Mouse (Mus musculus) heart, embryonic 12.5 days (tissue): ENCODE measurements at regions not wholly inside any gene's neighbourhood (a gene's known extent, or its start where the extent isn't known, plus 50 kb on each side); places are given as distances from the start of the nearest gene placed in this dataset.
A peak's percentile ranks its signal among the peaks of the same experiment; 100 is the strongest.

ENCODE experiments used
- ATAC-seq: fragments of 200-750 bp; cut with Nextera tagmentation; 2 replicates; pipeline ENCODE4 v1.8.0; 2017; ENCODE audit warnings: moderate TSS enrichment, moderate library complexity; ENCODE audit not compliant: insufficient number of reproducible peaks, low FRiP score
- H3K27ac ChIP-seq: fragments of 300-500 bp; sonication (generic); 2 replicates; pipeline ENCODE4 v1.5.1; 2016; ENCODE audit warnings: mild to moderate bottlenecking, moderate library complexity; ENCODE audit not compliant: poor library complexity, severe bottlenecking
- H3K27me3 ChIP-seq: fragments of 300-500 bp; sonication (generic); replicated peaks from 2 replicates; pipeline ENCODE4 v1.6.1; 2016; ENCODE audit warnings: mild to moderate bottlenecking, moderate library complexity
- H3K36me3 ChIP-seq: fragments of 300-500 bp; sonication (generic); 2 replicates; pipeline ENCODE4 v1.6.1; 2016; ENCODE audit warnings: mild to moderate bottlenecking, moderate library complexity
- H3K4me1 ChIP-seq: fragments of 300-500 bp; sonication (generic); replicated peaks from 2 replicates; pipeline ENCODE4 v1.6.1; 2016; ENCODE audit warnings: mild to moderate bottlenecking
- H3K4me2 ChIP-seq: fragments of 300-500 bp; sonication (generic); 2 replicates; pipeline ENCODE4 v1.6.1; 2016; ENCODE audit warnings: mild to moderate bottlenecking, moderate library complexity
- H3K4me3 ChIP-seq: fragments of 300-500 bp; sonication (generic); 2 replicates; pipeline ENCODE4 v1.5.1; 2016; ENCODE audit warnings: mild to moderate bottlenecking
- H3K9ac ChIP-seq: fragments of 300-500 bp; sonication (generic); 2 replicates; pipeline ENCODE4 v1.6.1; 2016; ENCODE audit warnings: mild to moderate bottlenecking, moderate library complexity
- H3K9me3 ChIP-seq: fragments of 300-500 bp; sonication (generic); replicated peaks from 2 replicates; pipeline ENCODE4 v1.6.1; 2016; ENCODE audit warnings: mild to moderate bottlenecking, moderate library complexity
- WGBS: fragments of 180-500 bp; shearing (Covaris S2); methylation state at CpG from one replicate; pipeline ENCODE4 v1.1.7; 2016; 5-methylcytosine and 5-hydroxymethylcytosine counted together

- Histone ChIP-seq H3K36me3 (no peaks in the 10 kb centered on the region), H3K4me1 (peaks cover 10% of the 10 kb centered on the region), H3K9me3 (no peaks in the 10 kb centered on the region), H3K27ac (no peak overlapping the region), H3K27me3 (no peaks in the 10 kb centered on the region), H3K9ac (no peak overlapping the region), H3K4me3 (no peak overlapping the region), H3K4me2 (peak overlapping the region; percentile 39)
- 20% methylated on average over 5 of the region's 5 CpGs for WGBS
- ATAC-seq, result peak; percentile 67; the same call in 1 of the 2 replicates
Measured at GRCm38 (mm10) chr11:24613529-24613928, 535.7 kb downstream of the Bcl11a start.

- no peaks in the 10 kb centered on the region for H3K27me3 ChIP-seq
- no peak overlapping the region for H3K27ac ChIP-seq
- H3K9ac ChIP-seq, result no peak overlapping the region
- no peaks in the 10 kb centered on the region for H3K36me3 ChIP-seq
- no peak for ATAC-seq
- H3K4me2 ChIP-seq, result no peak overlapping the region
- peaks cover 10% of the 10 kb centered on the region for H3K4me1 ChIP-seq
- no peak overlapping the region for H3K4me3 ChIP-seq
- WGBS, result 81% methylated on average over 1 of the region's 1 CpGs
- no peaks in the 10 kb centered on the region for H3K9me3 ChIP-seq
Measured at GRCm38 (mm10) chr11:24615436-24615835, 537.6 kb downstream of the Bcl11a start.

GRCm38 (mm10) chr11:24618586-24618985 lies 540.7 kb downstream of the Bcl11a start:
- Histone ChIP-seq H3K4me2 (no peak overlapping the region), H3K9me3 (no peaks in the 10 kb centered on the region), H3K9ac (no peak overlapping the region), H3K4me3 (no peak overlapping the region), H3K27ac (no peak overlapping the region), H3K27me3 (no peaks in the 10 kb centered on the region), H3K4me1 (peaks cover 5% of the 10 kb centered on the region), H3K36me3 (no peaks in the 10 kb centered on the region)
- ATAC-seq, result no peak
- WGBS, result 72% methylated on average over 2 of the region's 2 CpGs

- H3K27me3 ChIP-seq, result no peaks in the 10 kb centered on the region
- no peak overlapping the region for H3K9ac ChIP-seq
- no peak overlapping the region for H3K27ac ChIP-seq
- no peak for ATAC-seq
- no peaks in the 10 kb centered on the region for H3K36me3 ChIP-seq
- no peak overlapping the region for H3K4me2 ChIP-seq
- H3K4me1 ChIP-seq, result 0 out of 2 replicates have a peak, but pooled peaks cover under 1% of the 10 kb centered on the region
- WGBS, result 72% methylated on average over 4 of the region's 4 CpGs
- no peak overlapping the region for H3K4me3 ChIP-seq
- H3K9me3 ChIP-seq, result no peaks in the 10 kb centered on the region
Measured at GRCm38 (mm10) chr11:24619021-24619420, 541.2 kb downstream of the Bcl11a start.

- Histone ChIP-seq H3K9ac (no peak overlapping the region), H3K4me1 (no peaks in the 10 kb centered on the region), H3K4me3 (no peak overlapping the region), H3K27ac (no peak overlapping the region), H3K36me3 (no peaks in the 10 kb centered on the region), H3K9me3 (no peaks in the 10 kb centered on the region), H3K4me2 (no peak overlapping the region), H3K27me3 (no peaks in the 10 kb centered on the region)
- 56% methylated on average over 5 of the region's 5 CpGs for WGBS
- ATAC-seq, result no peak
Measured at GRCm38 (mm10) chr11:24628619-24629018, 550.8 kb downstream of the Bcl11a start.

DNA sequence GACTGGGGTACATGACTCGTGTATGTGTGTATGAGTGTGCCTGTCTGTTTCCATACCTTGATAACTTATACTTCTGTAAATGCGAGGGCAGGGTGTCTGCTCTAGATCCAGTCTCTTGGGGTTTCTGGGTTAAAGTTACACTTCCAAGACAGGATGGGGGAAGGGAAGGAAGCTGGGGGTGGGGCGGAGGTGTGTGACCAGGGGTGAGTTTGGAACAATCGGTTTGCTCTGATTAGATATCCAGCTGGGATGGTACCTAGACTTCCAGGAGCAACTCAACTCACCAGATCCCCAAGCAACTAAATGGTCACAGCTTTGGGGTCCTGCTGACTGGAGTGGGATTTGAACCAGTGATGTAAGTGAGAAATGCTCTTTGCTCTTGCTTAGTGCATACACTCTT lies 551.6 kb downstream of the Bcl11a start:
- no peaks in the 10 kb centered on the region for H3K4me1 ChIP-seq
- H3K9me3 ChIP-seq, result no peaks in the 10 kb centered on the region
- no peak overlapping the region for H3K4me2 ChIP-seq
- no peak overlapping the region for H3K27ac ChIP-seq
- no peak overlapping the region for H3K4me3 ChIP-seq
- no peak overlapping the region for H3K9ac ChIP-seq
- H3K36me3 ChIP-seq, result no peaks in the 10 kb centered on the region
- no peaks in the 10 kb centered on the region for H3K27me3 ChIP-seq
- ATAC-seq, result no peak
- WGBS, result 44% methylated on average over 4 of the region's 4 CpGs

DNA sequence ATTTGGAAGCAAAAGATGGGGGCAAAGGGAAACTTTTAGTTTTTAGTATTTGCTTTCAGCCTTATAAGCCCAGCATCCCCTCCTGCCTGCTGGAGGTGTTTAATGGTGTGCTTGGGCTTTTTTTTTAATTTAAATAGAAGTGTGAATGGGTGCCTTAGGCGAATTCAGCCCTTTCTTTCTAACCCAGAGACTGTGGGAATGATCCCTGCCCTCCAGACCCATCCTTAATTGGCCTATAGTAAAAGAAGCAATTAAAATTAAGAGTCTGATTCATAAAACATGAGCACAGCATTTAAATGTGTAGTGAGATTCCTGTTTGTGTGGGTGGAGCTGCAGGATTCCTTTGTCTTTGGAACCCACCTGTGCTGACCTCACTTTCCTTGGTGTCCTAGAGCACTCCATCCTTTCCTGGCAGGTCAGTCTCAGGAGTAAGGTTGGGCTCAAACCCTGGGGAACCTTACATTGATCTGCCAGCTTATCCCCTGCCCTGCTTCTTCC lies 552.6 kb downstream of the Bcl11a start:
- H3K4me1 ChIP-seq, result no peaks in the 10 kb centered on the region
- no peak for ATAC-seq
- no peak overlapping the region for H3K9ac ChIP-seq
- H3K4me2 ChIP-seq, result no peak overlapping the region
- no peaks in the 10 kb centered on the region for H3K9me3 ChIP-seq
- H3K4me3 ChIP-seq, result no peak overlapping the region
- no peak overlapping the region for H3K27ac ChIP-seq
- no peaks in the 10 kb centered on the region for H3K36me3 ChIP-seq
- H3K27me3 ChIP-seq, result no peaks in the 10 kb centered on the region
- 29% methylated on average over 1 of the region's 1 CpGs for WGBS

DNA sequence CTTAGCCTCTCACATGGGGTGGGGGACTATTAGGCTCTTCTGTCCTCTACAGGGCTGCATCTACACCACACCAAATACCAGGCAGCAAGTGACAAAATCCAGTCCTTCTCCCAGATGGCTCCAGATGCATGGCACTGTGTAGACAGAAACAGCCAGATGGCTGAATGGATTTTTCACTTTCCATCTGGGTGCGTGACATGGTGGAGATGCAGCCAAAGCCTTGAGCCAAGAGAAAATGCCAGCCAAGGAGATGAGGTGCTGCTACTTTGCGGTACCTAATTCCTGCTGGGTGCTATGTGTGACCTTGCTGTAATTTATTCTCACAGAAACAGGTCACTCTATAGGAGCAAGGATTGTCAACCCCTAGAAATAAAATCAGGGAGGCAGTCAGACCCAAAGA lies 553.8 kb downstream of the Bcl11a start:
- no peaks in the 10 kb centered on the region for H3K36me3 ChIP-seq
- no peaks in the 10 kb centered on the region for H3K9me3 ChIP-seq
- 84% methylated on average over 2 of the region's 2 CpGs for WGBS
- H3K4me1 ChIP-seq, result no peaks in the 10 kb centered on the region
- H3K27me3 ChIP-seq, result no peaks in the 10 kb centered on the region
- no peak overlapping the region for H3K4me3 ChIP-seq
- no peak overlapping the region for H3K27ac ChIP-seq
- no peak overlapping the region for H3K4me2 ChIP-seq
- ATAC-seq, result no peak
- H3K9ac ChIP-seq, result no peak overlapping the region

- 88% methylated on average over 4 of the region's 4 CpGs for WGBS
- Histone ChIP-seq H3K36me3 (no peaks in the 10 kb centered on the region), H3K27ac (no peak overlapping the region), H3K4me1 (no peaks in the 10 kb centered on the region), H3K9ac (no peak overlapping the region), H3K4me3 (no peak overlapping the region), H3K9me3 (no peaks in the 10 kb centered on the region), H3K4me2 (no peak overlapping the region), H3K27me3 (no peaks in the 10 kb centered on the region)
- no peak for ATAC-seq
Measured at GRCm38 (mm10) chr11:24636716-24637115, 558.9 kb downstream of the Bcl11a start.

GRCm38 (mm10) chr11:24643439-24644109 lies 565.7 kb downstream of the Bcl11a start:
- 78% methylated on average over 11 of the region's 11 CpGs for WGBS
- ATAC-seq, result no peak
- H3K4me1 ChIP-seq, result no peaks in the 10 kb centered on the region
- H3K36me3 ChIP-seq, result no peaks in the 10 kb centered on the region
- H3K9ac ChIP-seq, result no peak overlapping the region
- H3K27ac ChIP-seq, result no peak overlapping the region
- H3K9me3 ChIP-seq, result no peaks in the 10 kb centered on the region
- no peak overlapping the region for H3K4me2 ChIP-seq
- no peak overlapping the region for H3K4me3 ChIP-seq
- no peaks in the 10 kb centered on the region for H3K27me3 ChIP-seq

DNA sequence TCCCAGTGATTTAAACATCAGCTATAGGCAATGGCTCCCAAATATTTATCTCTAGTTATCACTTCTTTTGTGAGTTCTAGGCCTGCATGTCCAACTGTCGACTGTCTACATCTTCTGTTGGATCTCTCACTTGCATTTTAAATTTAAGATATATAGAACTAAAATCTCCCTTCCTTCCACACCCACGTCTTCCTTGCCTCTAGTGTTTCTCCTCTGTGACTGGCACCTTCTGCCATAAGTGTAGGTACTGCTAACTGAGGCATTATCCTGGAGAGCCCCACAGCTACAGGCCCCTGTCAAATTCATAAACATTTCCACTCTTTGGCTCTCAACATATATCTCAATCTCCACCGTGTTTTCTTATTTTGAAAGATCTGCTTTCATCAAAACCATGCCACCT lies 575.0 kb downstream of the Bcl11a start:
- Histone ChIP-seq H3K4me2 (no peak overlapping the region), H3K9ac (no peak overlapping the region), H3K36me3 (no peaks in the 10 kb centered on the region), H3K9me3 (no peaks in the 10 kb centered on the region), H3K27ac (no peak overlapping the region), H3K4me1 (no peaks in the 10 kb centered on the region), H3K4me3 (no peak overlapping the region), H3K27me3 (no peaks in the 10 kb centered on the region)
- no peak for ATAC-seq
- whole genome bisulfite sequencing, result 71% methylated on average over 3 of the region's 3 CpGs

- Histone ChIP-seq H3K9ac (no peak overlapping the region), H3K27me3 (no peaks in the 10 kb centered on the region), H3K4me3 (no peak overlapping the region), H3K27ac (no peak overlapping the region), H3K4me2 (no peak overlapping the region), H3K36me3 (no peaks in the 10 kb centered on the region), H3K4me1 (no peaks in the 10 kb centered on the region), H3K9me3 (no peaks in the 10 kb centered on the region)
- WGBS, result 79% methylated on average over 4 of the region's 4 CpGs
- ATAC-seq, result no peak
Measured at GRCm38 (mm10) chr11:24664082-24664481, 586.2 kb downstream of the Bcl11a start.
